Mouse (Mus musculus) spleen, adult 12 weeks (tissue): Measurements from ENCODE around the gene Gfod1.

Experiments
- DNase-seq: peaks from one replicate; pipeline ENCODE4 v3.0.0; 2022; ENCODE audit warnings: low spot score

Gene Gfod1

GRCm38 (mm10) chr13:43299171-43299570 is 4.8 kb downstream of the Gfod1 start:
- no peak for DNase-seq

DNA sequence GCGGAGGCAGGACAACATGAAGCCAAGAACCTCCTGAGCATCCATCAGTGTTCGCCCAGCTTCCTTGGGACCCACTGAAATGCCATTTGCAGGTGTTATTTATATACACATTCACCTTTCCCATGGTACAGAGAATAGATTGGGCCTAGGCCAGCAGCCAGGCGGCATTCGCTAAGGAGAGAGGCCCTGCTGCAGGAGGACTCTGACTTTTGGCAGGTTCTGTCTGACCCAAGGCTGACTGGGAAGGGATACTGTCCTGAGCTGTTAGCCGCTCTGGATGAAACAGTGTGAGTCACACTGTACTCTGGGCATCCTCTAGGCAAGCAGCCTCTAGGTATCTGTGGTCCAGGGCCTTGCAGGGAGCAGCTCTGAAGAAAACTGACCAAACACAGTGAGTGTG is 6.4 kb downstream of the Gfod1 start:
- no peak for DNase-seq

DNA sequence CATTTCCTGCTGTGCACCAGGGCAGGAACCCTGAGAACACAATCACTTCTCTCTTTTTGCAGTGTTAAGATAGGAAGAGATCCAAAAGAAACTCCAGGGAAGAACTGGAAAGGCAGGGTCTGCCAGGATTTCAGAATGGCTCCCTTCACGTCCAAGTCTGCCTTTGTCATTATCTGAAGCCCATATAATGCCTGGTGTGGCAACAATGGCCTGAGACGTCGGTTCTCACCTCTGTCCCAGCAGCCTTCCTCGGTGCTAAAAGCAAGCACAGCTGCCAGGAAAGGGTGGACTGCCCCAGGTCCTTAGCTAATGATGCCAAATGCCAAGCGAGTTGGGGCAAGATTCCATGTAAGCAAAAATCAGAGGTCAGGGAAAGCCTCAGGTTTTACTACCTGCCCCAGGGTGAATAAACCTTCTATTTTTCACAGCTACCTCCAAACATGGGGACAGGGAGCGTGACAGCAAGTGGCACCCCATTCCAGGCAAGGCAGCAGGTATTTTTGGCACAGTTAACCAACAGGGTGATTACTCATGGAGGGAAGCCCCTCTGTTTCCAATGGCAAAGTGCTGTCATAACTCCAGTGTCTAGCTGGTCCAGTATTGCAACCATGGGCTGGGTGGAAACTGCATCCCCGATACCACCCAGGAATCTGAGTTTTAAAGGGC is 7.7 kb downstream of the Gfod1 start:
- no peak for DNase-seq

- DNase-seq: no peak
Observed at GRCm38 (mm10) chr13:43295684-43296083, 8.3 kb downstream of the Gfod1 start.

- no peak for DNase-seq
Observed at GRCm38 (mm10) chr13:43294957-43295590, 8.9 kb downstream of the Gfod1 start.

GRCm38 (mm10) chr13:43292892-43293291 is 11.1 kb downstream of the Gfod1 start:
- no peak for DNase-seq

DNA sequence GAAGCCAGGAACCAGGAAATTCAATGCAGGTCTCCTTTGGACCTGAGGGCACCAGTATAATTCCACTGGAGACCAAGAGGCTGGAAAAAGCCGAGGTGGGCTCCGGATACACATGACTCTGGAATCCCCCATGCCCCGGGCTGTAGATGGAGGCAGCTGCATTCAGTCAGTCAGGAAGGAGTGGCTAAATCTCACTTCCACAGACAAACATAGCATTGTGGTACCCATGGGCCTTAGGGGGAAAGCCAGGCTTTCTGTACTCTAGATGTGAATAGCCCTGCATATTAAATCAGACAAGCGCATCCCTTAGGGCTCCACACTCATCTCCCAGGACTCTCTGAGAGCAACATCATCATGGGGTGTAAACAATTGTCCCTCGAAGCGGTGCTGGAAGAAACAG is 14.9 kb downstream of the Gfod1 start:
- no peak for DNase-seq

DNA sequence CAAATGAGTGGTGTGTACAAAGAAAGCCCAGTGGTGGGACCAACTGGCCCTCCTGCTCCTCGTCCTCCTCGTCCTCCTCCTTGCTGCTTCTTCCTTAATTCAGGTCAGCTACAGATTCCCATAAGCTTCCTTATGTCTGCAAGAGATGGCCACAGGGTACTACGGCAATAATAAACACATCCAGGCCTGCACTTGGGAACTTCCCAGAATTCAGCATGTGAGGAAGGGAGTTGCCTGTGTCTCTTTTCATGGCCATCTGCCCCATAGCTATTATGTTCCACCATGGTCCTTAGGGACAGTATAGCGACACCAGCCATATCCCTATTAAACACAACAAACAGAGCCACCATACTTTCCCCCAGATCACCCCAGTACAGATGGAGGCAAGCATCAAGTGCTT is 15.5 kb downstream of the Gfod1 start:
- no peak for DNase-seq

DNA sequence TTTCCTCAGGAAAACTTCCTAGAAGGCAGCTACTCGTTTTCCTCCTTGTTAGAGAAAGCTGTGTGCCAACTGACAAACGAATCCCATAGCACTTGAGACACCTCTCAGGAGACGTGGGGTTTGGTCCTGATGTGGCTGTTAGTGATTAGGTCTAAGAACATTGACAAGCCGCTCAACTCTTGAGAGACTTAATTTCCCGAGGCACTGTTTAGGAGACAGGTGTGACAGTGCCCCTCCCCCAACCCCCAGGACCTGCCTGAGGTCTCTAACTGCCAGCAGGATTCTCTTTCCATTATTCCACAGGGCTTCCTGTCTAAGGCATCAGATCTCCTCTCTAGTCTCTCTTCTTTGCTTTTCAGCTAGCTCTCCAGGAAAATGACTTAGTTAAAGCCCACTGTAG is 15.9 kb downstream of the Gfod1 start:
- DNase-seq: no peak

GRCm38 (mm10) chr13:43286836-43287235 is 17.1 kb downstream of the Gfod1 start:
- no peak for DNase-seq

DNA sequence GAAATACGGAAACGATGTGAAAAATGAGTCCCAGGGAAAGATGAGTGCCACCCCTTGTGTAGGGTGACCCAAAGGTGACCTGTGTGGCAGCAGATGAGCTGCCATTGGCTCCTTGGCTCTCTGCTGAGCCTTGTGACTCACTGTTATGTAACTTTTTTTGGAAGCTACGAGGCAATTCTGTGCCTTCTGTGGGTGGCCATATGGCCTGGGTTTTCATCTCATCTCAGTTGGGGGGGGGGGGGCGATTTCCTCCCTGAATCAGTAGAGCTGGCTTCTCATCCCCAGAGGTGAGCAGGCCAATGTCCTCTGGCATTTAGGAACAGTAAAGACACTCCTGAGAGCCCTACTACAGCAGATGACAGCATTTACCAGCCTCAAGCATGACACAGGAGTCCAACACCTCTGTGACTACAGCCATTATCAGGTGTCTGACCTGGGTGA is 19.2 kb downstream of the Gfod1 start:
- DNase-seq: no peak

DNA sequence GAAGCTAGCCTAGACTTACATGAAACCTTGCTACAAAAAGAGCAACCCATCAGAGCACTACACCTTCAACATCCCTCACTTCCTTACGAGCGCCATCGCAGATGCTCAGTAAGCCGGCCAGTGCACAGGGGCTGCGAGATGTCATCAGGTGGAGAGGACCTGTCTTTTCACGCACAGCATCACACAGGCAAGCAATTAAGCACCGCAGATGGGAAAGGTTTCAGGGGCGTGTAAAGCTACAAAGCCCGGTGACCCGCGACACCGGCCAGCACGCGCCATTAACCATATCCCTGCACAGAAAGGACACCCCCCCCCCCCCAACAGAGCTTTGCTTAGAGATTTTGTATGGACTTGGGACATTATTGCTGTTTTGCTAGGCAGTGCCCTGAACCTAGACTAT is 30.1 kb downstream of the Gfod1 start:
- no peak for DNase-seq

- DNase-seq: no peak
Observed at GRCm38 (mm10) chr13:43272303-43273135, 31.5 kb downstream of the Gfod1 start.

GRCm38 (mm10) chr13:43271481-43271880 is 32.5 kb downstream of the Gfod1 start:
- no peak for DNase-seq

DNA sequence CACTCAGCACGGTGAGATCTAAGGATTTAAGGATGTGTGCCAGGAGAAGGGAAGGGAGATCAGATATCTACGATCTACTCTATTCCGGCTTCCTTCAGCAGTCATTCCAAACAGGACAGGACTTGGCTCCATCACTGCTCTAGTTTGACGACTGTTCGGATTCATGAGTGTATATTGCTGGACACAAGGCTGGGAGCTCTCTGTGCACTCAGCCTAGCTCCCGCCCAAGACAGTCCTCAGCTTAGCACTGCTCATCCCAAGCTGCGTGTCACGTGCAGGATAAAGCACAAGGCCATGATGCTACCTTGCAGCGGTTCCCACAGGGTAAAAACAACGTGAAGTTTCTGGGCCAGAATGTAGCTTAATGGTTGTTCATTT is 33.8 kb downstream of the Gfod1 start:
- DNase-seq: no peak

DNA sequence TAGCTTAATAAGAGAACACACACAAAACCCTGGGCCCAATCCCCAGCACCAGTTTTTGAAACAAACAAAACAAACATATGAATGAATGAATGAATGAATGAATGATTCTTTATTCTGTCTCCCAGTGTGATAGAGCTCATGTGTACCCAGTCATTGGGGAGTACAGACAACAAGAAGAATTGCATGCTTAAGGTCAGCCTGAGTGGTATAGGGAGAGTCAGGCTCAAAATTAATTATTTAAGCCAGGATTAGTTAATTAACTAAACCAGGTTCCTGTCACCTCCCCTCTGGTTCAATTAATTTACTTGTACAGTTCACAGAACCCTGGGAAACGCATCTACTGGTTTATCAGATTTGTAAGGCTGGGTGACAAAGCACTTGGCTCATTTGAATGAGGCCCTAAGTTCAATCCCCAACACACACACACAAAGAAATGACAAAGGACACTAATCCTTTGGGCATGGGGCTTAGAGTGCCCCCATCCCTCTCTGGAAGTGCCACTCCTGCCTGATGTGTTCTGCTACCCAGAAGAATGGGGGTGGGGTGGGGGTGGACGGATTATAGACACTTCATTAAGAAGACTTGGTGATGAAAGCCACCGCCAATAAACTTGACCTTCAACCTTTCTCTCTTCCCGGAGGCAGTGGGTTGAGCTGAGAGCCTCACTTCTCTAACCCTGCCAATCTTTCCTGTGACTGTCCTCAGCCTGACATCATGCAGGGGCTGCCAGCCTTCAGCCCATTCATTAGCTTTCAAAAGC is 34.3 kb downstream of the Gfod1 start:
- no peak for DNase-seq

- DNase-seq: peak; percentile 51
Observed at GRCm38 (mm10) chr13:43268539-43269327, 35.2 kb downstream of the Gfod1 start.

- DNase-seq: no peak
Observed at GRCm38 (mm10) chr13:43267902-43268301, 36.1 kb downstream of the Gfod1 start.

- no peak for DNase-seq
Observed at GRCm38 (mm10) chr13:43267216-43267615, 36.8 kb downstream of the Gfod1 start.

- no peak for DNase-seq
Observed at GRCm38 (mm10) chr13:43266333-43266732, 37.6 kb downstream of the Gfod1 start.

- no peak for DNase-seq
Observed at GRCm38 (mm10) chr13:43265116-43265515, 38.9 kb downstream of the Gfod1 start.

- no peak for DNase-seq
Observed at GRCm38 (mm10) chr13:43263646-43264045, 40.3 kb downstream of the Gfod1 start.
